Mouse (Mus musculus): ENCODE results near the gene Rapgef4. TPM values are rescaled to one million over a fixed set of nuclear protein-coding genes. Genes with fewer than 3 reads are reported as not detected.

Gene Rapgef4
- total and polyA plus RNA-seq, 3 experiments = 0.33 TPM; not detected in 2

DNA sequence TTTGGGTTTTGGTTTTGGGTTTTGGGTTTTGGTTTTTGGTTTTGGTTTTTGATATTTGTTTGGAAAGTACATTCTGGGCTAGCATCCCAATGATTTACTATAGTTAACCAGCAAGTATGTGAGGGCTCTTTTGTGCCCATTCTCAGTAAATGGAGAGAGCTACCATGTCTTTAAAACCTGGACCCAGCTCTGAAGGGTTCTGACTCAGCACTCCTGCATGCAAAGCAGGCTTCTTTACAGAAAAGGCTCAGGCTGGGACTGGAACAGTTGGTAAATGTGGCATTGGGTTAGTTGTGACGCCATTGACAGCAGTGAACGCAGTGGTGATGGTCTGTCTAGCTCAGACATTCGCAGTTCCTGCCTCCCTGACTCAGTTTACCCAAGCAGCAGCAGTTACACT is 236.3 kb downstream of the Rapgef4 start:
- no peak overlapping the region for H3K4me3 ChIP-seq (ENCODE audit: low read depth, low read length)
- no peaks in the 10 kb centered on the region for H3K4me1 ChIP-seq (ENCODE audit: insufficient read depth, low read depth, low read length)
- DNase-seq (ENCODE audit: low spot score) (no peak), ATAC-seq (ENCODE audit: extremely low read depth, insufficient number of reproducible peaks, low FRiP score, poor library complexity, severe bottlenecking) (no peak)
- peaks cover 4% of the 10 kb centered on the region; the same call in 1 of the 2 replicates for H3K27me3 ChIP-seq (ENCODE audit: insufficient read depth, low read length)
- no peaks in the 10 kb centered on the region for H3K36me3 ChIP-seq (replicated peaks)
- no peaks in the 10 kb centered on the region for H3K9me3 ChIP-seq (replicated peaks)
- TF ChIP-seq TAL1 (conservative IDR thresholded peaks at IDR 0.05; ENCODE audit: low read depth, low read length) = no peak
- TF ChIP-seq CTCF (IDR thresholded peaks at IDR 0.05; ENCODE audit: low read depth, low read length) = no peak
- TF ChIP-seq GATA1 (IDR thresholded peaks at IDR 0.05; ENCODE audit: borderline replicate concordance, low read length) = no peak
- TF ChIP-seq GATA2 (IDR thresholded peaks at IDR 0.05; ENCODE audit: borderline replicate concordance, low read depth, low read length) = no peak
- no peak for TF ChIP-seq POLR2AphosphoS5 (IDR thresholded peaks at IDR 0.05; ENCODE audit: insufficient replicate concordance, low read depth, low read length)

DNA sequence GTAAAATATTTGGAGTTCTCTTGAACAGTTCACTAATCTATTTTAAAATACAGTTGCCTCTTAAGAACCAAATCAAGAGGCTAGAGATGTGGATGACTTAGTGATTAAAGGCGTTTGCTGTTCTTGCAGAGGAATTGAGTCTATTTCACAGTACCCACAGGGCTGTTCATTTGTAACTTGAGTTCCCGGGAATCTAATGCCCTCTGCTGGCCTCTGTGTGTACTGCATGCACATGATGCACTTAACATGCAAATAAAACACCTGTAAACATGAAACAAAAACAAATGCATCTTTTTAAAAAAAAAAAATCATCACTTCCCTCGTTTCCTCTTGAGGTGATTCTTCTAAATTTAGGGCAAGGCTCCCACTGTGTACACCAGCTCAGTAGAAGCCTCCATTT is 238.9 kb downstream of the Rapgef4 start:
- H3K27me3 ChIP-seq (ENCODE audit: insufficient read depth, low read length) = peaks cover 13% of the 10 kb centered on the region
- TF ChIP-seq CTCF (IDR thresholded peaks at IDR 0.05; ENCODE audit: low read depth, low read length) (0 out of 2 replicates have a peak, but pooled peaks have one; percentile 52), GATA2 (IDR thresholded peaks at IDR 0.05; ENCODE audit: borderline replicate concordance, low read depth, low read length) (no peak), GATA1 (IDR thresholded peaks at IDR 0.05; ENCODE audit: borderline replicate concordance, low read length) (no peak), POLR2AphosphoS5 (IDR thresholded peaks at IDR 0.05; ENCODE audit: insufficient replicate concordance, low read depth, low read length) (no peak)
- H3K9me3 ChIP-seq (replicated peaks) = no peaks in the 10 kb centered on the region
- H3K4me1 ChIP-seq (ENCODE audit: insufficient read depth, low read depth, low read length) = no peaks in the 10 kb centered on the region
- DNase-seq (ENCODE audit: low spot score) = no peak
- no peak overlapping the region for H3K4me3 ChIP-seq (ENCODE audit: low read depth, low read length)
- no peak for ATAC-seq (ENCODE audit: extremely low read depth, insufficient number of reproducible peaks, low FRiP score, poor library complexity, severe bottlenecking)
- H3K36me3 ChIP-seq (replicated peaks) = no peaks in the 10 kb centered on the region

DNA sequence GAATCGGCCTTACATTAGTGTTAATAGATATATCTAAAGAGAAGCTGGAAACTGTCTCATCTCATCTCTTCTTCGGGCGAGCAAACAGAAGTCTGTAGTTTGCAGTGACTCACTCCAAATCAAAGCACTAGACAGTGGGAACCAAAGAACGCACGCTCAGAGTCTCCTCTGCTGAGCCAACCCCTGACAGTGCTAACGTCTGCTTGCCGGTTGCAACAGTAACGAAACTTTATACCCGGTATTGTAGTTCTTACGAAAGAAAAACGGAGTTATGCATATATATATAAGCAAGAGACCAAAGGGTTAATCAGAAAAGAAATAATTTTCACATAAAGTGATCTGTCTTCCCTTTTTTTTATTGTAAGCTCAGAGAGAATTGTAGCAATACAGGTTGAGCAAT is 240.2 kb downstream of the Rapgef4 start:
- H3K9me3 ChIP-seq (replicated peaks) = no peaks in the 10 kb centered on the region
- TF ChIP-seq CTCF (IDR thresholded peaks at IDR 0.05; ENCODE audit: low read depth, low read length) = no peak
- TF ChIP-seq GATA1 (IDR thresholded peaks at IDR 0.05; ENCODE audit: borderline replicate concordance, low read length) = no peak
- TF ChIP-seq POLR2AphosphoS5 (IDR thresholded peaks at IDR 0.05; ENCODE audit: insufficient replicate concordance, low read depth, low read length) = no peak
- TF ChIP-seq TAL1 (conservative IDR thresholded peaks at IDR 0.05; ENCODE audit: low read depth, low read length) = no peak
- TF ChIP-seq GATA2 (IDR thresholded peaks at IDR 0.05; ENCODE audit: borderline replicate concordance, low read depth, low read length) = no peak
- no peaks in the 10 kb centered on the region for H3K4me1 ChIP-seq (ENCODE audit: insufficient read depth, low read depth, low read length)
- no peaks in the 10 kb centered on the region for H3K36me3 ChIP-seq (replicated peaks)
- ATAC-seq (ENCODE audit: extremely low read depth, insufficient number of reproducible peaks, low FRiP score, poor library complexity, severe bottlenecking) = no peak
- no peak for DNase-seq (ENCODE audit: low spot score)
- no peak overlapping the region for H3K4me3 ChIP-seq (ENCODE audit: low read depth, low read length)
- H3K27me3 ChIP-seq (ENCODE audit: insufficient read depth, low read length) = peaks cover 18% of the 10 kb centered on the region

DNA sequence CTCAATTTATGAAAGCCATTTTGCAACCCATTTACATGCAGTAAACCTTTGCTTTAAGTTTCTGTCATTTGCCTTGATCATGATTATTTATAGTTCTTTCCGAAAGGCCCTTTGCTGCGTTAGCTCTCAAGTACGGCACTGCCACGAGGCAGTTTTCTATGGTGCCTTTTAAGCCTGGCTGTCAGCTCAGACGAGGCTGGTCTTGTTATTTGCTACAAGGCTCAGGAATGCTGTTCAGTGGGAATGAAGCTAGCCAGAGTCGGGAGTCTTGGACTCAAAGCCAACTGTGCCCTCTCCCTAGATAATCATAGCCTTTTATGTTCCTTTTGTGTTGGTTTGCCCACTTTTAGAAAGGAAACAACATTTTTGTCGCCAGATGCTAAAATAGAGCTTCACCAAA is 240.7 kb downstream of the Rapgef4 start:
- TF ChIP-seq GATA2 (IDR thresholded peaks at IDR 0.05; ENCODE audit: borderline replicate concordance, low read depth, low read length) = no peak
- H3K9me3 ChIP-seq (replicated peaks) = no peaks in the 10 kb centered on the region
- no peaks in the 10 kb centered on the region for H3K36me3 ChIP-seq (replicated peaks)
- H3K4me3 ChIP-seq (ENCODE audit: low read depth, low read length) = no peak overlapping the region
- H3K4me1 ChIP-seq (ENCODE audit: insufficient read depth, low read depth, low read length) = no peaks in the 10 kb centered on the region
- peaks cover 20% of the 10 kb centered on the region for H3K27me3 ChIP-seq (ENCODE audit: insufficient read depth, low read length)
- no peak for DNase-seq (ENCODE audit: low spot score)
- ATAC-seq (ENCODE audit: extremely low read depth, insufficient number of reproducible peaks, low FRiP score, poor library complexity, severe bottlenecking) = no peak

DNA sequence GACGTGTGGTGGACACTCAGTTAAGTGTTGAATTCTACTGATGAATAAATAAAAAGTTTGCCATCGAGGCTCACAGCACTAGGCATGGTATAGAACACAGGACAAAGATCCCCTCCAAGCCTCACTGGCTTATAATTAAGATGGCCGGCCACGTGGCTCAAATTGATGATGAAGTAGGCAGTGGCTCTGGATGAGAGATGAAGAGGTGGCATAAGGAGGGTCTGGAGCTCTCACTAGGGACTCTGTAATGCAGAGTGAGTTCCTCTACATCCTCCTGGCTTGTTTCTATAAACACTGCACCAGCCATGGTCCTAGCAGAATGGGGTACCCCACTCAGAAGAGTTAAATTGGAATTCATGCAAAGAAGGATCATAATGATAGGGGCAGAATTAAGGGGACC is 241.2 kb downstream of the Rapgef4 start:
- Histone ChIP-seq H3K36me3 (replicated peaks) (no peaks in the 10 kb centered on the region), H3K27me3 (ENCODE audit: insufficient read depth, low read length) (peaks cover 24% of the 10 kb centered on the region), H3K4me3 (ENCODE audit: low read depth, low read length) (no peak overlapping the region), H3K4me1 (ENCODE audit: insufficient read depth, low read depth, low read length) (no peaks in the 10 kb centered on the region), H3K9me3 (replicated peaks) (no peaks in the 10 kb centered on the region)
- TF ChIP-seq CTCF (IDR thresholded peaks at IDR 0.05; ENCODE audit: low read depth, low read length) = no peak
- no peak for TF ChIP-seq TAL1 (conservative IDR thresholded peaks at IDR 0.05; ENCODE audit: low read depth, low read length)
- no peak for TF ChIP-seq POLR2AphosphoS5 (IDR thresholded peaks at IDR 0.05; ENCODE audit: insufficient replicate concordance, low read depth, low read length)
- TF ChIP-seq GATA2 (IDR thresholded peaks at IDR 0.05; ENCODE audit: borderline replicate concordance, low read depth, low read length) = no peak
- no peak for TF ChIP-seq GATA1 (IDR thresholded peaks at IDR 0.05; ENCODE audit: borderline replicate concordance, low read length)
- DNase-seq (ENCODE audit: low spot score) = no peak
- ATAC-seq (ENCODE audit: extremely low read depth, insufficient number of reproducible peaks, low FRiP score, poor library complexity, severe bottlenecking) = no peak; the same call in 1 of the 2 replicates

DNA sequence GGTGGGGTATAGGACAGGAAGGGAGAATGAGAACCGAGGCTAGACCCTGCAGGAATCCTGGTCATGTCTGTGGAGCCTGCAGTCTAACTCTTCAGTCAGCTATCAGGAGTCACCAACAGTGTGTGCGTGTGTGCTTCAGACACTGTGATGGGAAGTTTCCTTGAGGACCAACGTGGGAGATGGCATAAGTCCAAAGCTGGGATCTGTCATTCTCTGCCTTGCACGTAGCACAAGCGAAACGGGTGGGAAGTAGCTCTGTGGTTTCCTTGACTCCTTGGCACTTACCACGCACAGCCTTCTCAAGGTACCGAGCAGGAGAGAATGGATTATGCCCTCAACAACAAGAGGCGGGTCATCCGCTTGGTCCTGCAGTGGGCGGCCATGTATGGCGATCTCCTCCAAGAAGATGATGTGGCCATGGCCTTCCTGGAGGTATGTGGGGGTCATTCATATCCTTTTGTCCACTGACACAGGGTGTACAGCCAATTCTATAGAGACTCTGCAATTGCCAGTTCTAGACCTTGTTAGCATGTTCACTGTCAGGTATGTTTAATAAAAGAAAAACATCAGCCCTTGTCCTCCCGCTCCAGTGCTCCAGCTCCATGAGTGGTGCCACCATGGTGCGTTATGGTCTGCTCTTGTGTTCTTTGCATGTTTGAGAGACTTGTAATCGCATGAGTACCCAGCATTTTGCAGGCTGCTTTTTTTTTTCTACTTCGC is 241.9 kb downstream of the Rapgef4 start:
- TF ChIP-seq TAL1 (conservative IDR thresholded peaks at IDR 0.05; ENCODE audit: low read depth, low read length) (no peak), GATA1 (IDR thresholded peaks at IDR 0.05; ENCODE audit: borderline replicate concordance, low read length) (no peak), GATA2 (IDR thresholded peaks at IDR 0.05; ENCODE audit: borderline replicate concordance, low read depth, low read length) (no peak), CTCF (IDR thresholded peaks at IDR 0.05; ENCODE audit: low read depth, low read length) (no peak), POLR2AphosphoS5 (IDR thresholded peaks at IDR 0.05; ENCODE audit: insufficient replicate concordance, low read depth, low read length) (no peak)
- DNase-seq (ENCODE audit: low spot score) (no peak), ATAC-seq (ENCODE audit: extremely low read depth, insufficient number of reproducible peaks, low FRiP score, poor library complexity, severe bottlenecking) (no peak)
- no peaks in the 10 kb centered on the region for H3K4me1 ChIP-seq (ENCODE audit: insufficient read depth, low read depth, low read length)
- H3K27me3 ChIP-seq (ENCODE audit: insufficient read depth, low read length) = peaks cover 26% of the 10 kb centered on the region
- no peak overlapping the region for H3K4me3 ChIP-seq (ENCODE audit: low read depth, low read length)
- H3K9me3 ChIP-seq (replicated peaks) = no peaks in the 10 kb centered on the region
- no peaks in the 10 kb centered on the region for H3K36me3 ChIP-seq (replicated peaks)
